Mouse (Mus musculus) stomach, embryonic 16.5 days (tissue): ENCODE data around the gene Anxa3. TPM values are rescaled to one million over a fixed set of nuclear protein-coding genes. Genes with fewer than 3 reads are reported as not detected.

Source experiments
- ATAC-seq: fragments of 200-750 bp; cut with Nextera tagmentation; 2 replicates; pipeline ENCODE4 v1.8.0; 2017; ENCODE audit warnings: moderate number of reproducible peaks, moderate TSS enrichment; ENCODE audit not compliant: insufficient read depth, low FRiP score
- H3K27ac ChIP-seq: fragments of 300-500 bp; sonication (generic); 2 replicates; pipeline ENCODE4 v1.5.1; 2014; ENCODE audit warnings: low read length
- H3K27me3 ChIP-seq: fragments of 300-500 bp; sonication (generic); 2 replicates; pipeline ENCODE4 v1.6.1; 2014; ENCODE audit warnings: low read length, control low read depth, mixed read lengths; ENCODE audit not compliant: control insufficient read depth, insufficient read depth
- H3K36me3 ChIP-seq: fragments of 300-500 bp; sonication (generic); 2 replicates; pipeline ENCODE4 v1.6.1; 2014; ENCODE audit warnings: low read length; ENCODE audit not compliant: control insufficient read depth, insufficient read depth
- H3K4me1 ChIP-seq: fragments of 300-500 bp; sonication (generic); 2 replicates; pipeline ENCODE4 v1.6.1; 2014; ENCODE audit warnings: low read length, control low read depth, mixed read lengths; ENCODE audit not compliant: control insufficient read depth, insufficient read depth
- H3K4me2 ChIP-seq: fragments of 300-500 bp; sonication (generic); 2 replicates; pipeline ENCODE4 v1.6.1; 2014; ENCODE audit warnings: low read depth, low read length, mixed read lengths
- H3K4me3 ChIP-seq: fragments of 300-500 bp; sonication (generic); replicated peaks from 2 replicates; pipeline ENCODE4 v1.5.1; 2014; ENCODE audit warnings: mild to moderate bottlenecking, low read length
- H3K9ac ChIP-seq: fragments of 300-500 bp; sonication (generic); 2 replicates; pipeline ENCODE4 v1.6.1; 2014; ENCODE audit warnings: low read length
- H3K9me3 ChIP-seq: fragments of 300-500 bp; sonication (generic); replicated peaks from 2 replicates; pipeline ENCODE4 v1.6.1; 2016; ENCODE audit warnings: low read length, control low read depth; ENCODE audit not compliant: control insufficient read depth
- WGBS: fragments of 180-500 bp; shearing (Covaris S2); extraction: QIAGEN DNeasy Blood & Tissue Kit; methylation state at CpG from one replicate; pipeline ENCODE4 v1.1.7; 2014; 5-methylcytosine and 5-hydroxymethylcytosine counted together
- polyA plus RNA-seq: library from polyadenylated mRNA; unstranded; fragments of >200 nt; fragmentation: Nextera tagmentation; extraction: Ambion mirVana; gene quantifications from 2 replicates; pipeline ENCODE4 v1.2.1, GENCODE M21; 2015

Anxa3 gene
- polyA plus RNA-seq, 1 experiment from 2014 or later = 92.1 TPM

DNA sequence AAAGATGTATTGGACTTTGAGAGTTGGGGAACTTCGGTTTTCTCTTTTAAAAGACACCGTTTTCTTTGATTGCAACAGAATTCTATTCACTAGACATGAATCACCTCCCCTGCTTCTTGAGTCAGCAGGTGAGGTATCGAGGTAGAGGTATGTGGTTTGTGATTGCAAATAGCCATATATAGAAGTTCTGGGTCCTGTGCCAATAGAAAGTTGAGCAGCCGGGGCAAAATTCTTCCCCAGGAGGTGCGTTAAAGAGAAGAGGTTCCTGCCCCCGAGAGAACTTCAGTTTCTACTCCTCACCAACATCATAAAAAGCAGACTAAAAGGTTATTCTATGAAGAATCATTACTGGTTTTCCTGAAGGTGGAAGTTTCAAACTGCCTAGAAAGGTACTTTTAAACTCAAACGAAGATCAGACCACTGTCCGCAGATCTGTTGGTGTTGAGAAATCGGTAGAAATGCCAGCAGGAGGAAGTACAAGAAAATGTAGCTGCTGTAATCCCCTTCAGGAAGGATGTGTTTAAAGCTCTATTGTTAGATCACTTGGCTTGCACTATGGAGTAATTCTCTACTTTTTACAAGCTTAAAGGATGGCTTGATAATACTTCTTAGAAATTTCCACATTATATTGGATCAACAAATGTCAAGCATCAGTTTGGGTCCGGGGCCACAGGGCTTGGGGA lies 955 bp downstream of the Anxa3 start:
- peak overlapping the region; percentile 70; the same call in 1 of the 2 replicates for H3K9ac ChIP-seq
- no peaks in the 10 kb centered on the region for H3K36me3 ChIP-seq
- H3K4me2 ChIP-seq = peak overlapping the region; percentile 76
- peak overlapping the region; percentile 72 for H3K27ac ChIP-seq
- peaks cover 5% of the 10 kb centered on the region for H3K4me1 ChIP-seq
- H3K9me3 ChIP-seq = no peaks in the 10 kb centered on the region
- H3K27me3 ChIP-seq = no peaks in the 10 kb centered on the region
- H3K4me3 ChIP-seq = peak overlapping the region; percentile 59
- WGBS = 27% methylated on average over 10 of the region's 10 CpGs
- no peak for ATAC-seq

GRCm38 (mm10) chr5:96795752-96796151 lies 2.6 kb downstream of the Anxa3 start:
- no peaks in the 10 kb centered on the region for H3K36me3 ChIP-seq
- H3K4me2 ChIP-seq = no peak overlapping the region
- WGBS = 81% methylated on average over 1 of the region's 1 CpGs
- H3K9me3 ChIP-seq = no peaks in the 10 kb centered on the region
- no peak for ATAC-seq
- H3K27me3 ChIP-seq = no peaks in the 10 kb centered on the region
- H3K4me3 ChIP-seq = no peak overlapping the region
- H3K9ac ChIP-seq = no peak overlapping the region
- peaks cover 5% of the 10 kb centered on the region for H3K4me1 ChIP-seq
- no peak overlapping the region for H3K27ac ChIP-seq

DNA sequence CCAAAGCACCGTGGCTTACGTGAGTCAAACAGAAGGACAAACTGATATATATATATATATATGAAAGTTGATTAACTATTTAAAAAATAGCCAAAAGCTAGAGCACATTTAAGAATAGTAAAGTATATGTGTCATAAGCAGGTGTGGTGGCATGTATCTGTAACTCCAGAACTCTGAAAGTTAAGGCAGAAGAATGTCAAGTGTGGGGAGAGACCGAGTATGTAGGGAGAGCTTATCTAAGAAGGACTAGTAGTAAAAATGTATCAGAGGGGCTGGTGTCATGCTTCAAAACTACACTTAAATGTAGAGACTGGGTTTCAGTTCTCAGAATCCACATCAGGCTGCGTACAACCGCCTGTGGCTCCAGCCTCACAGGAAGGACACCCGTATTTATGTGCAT lies 4.3 kb downstream of the Anxa3 start:
- Histone ChIP-seq H3K36me3 (no peaks in the 10 kb centered on the region), H3K27ac (no peak overlapping the region), H3K4me3 (no peak overlapping the region), H3K9ac (no peak overlapping the region), H3K27me3 (no peaks in the 10 kb centered on the region), H3K4me2 (no peak overlapping the region), H3K4me1 (peaks cover 10% of the 10 kb centered on the region), H3K9me3 (no peaks in the 10 kb centered on the region)
- 90% methylated on average over 6 of the region's 6 CpGs for WGBS
- no peak for ATAC-seq

- Histone ChIP-seq H3K9me3 (no peaks in the 10 kb centered on the region), H3K36me3 (no peaks in the 10 kb centered on the region), H3K27me3 (no peaks in the 10 kb centered on the region), H3K4me1 (peaks cover 8% of the 10 kb centered on the region), H3K9ac (no peak overlapping the region), H3K4me2 (no peak overlapping the region), H3K4me3 (no peak overlapping the region), H3K27ac (no peak overlapping the region)
- ATAC-seq = no peak
- 93% methylated on average over 9 of the region's 9 CpGs for WGBS
Measured at GRCm38 (mm10) chr5:96799165-96799564, 6.0 kb downstream of the Anxa3 start.

GRCm38 (mm10) chr5:96799969-96800368 lies 6.8 kb downstream of the Anxa3 start:
- H3K36me3 ChIP-seq = no peaks in the 10 kb centered on the region
- H3K4me1 ChIP-seq = peaks cover 8% of the 10 kb centered on the region
- no peak overlapping the region for H3K4me3 ChIP-seq
- no peaks in the 10 kb centered on the region for H3K9me3 ChIP-seq
- H3K27ac ChIP-seq = no peak overlapping the region
- ATAC-seq = no peak
- 77% methylated on average over 9 of the region's 9 CpGs for WGBS
- no peak overlapping the region for H3K9ac ChIP-seq
- H3K4me2 ChIP-seq = no peak overlapping the region
- no peaks in the 10 kb centered on the region for H3K27me3 ChIP-seq

- Histone ChIP-seq H3K9me3 (no peaks in the 10 kb centered on the region), H3K4me3 (no peak overlapping the region), H3K9ac (no peak overlapping the region), H3K27ac (peak overlapping the region; percentile 43; the same call in 1 of the 2 replicates), H3K4me2 (no peak overlapping the region), H3K4me1 (peaks cover 8% of the 10 kb centered on the region), H3K36me3 (no peaks in the 10 kb centered on the region), H3K27me3 (no peaks in the 10 kb centered on the region)
- 25% methylated on average over 7 of the region's 7 CpGs for WGBS
- peak; percentile 51; the same call in 1 of the 2 replicates for ATAC-seq
Measured at GRCm38 (mm10) chr5:96802185-96802584, 9.0 kb downstream of the Anxa3 start.

DNA sequence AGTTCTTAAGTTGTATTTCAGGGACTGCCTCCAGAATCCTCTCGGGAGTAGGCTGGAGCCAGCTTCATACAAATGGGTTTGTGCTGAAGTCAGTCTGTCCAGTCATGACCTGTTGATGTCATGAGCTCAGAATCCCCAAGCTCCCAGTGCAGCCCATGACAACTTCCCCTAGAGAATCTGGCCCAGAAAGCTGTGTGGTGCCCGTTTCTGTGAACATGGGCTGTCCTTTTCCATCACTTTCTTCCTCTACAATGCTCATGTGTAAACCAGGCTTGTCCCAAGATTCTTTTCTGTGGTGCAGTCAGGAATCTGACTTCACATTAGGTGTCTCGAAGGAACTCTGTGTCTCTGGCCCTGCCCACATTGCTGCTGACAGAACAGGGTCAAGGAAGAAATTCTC lies 10.0 kb downstream of the Anxa3 start:
- Histone ChIP-seq H3K27ac (0 out of 2 replicates have a peak overlapping the region, but pooled peaks have one; percentile 3), H3K9me3 (no peaks in the 10 kb centered on the region), H3K27me3 (no peaks in the 10 kb centered on the region), H3K4me2 (no peak overlapping the region), H3K36me3 (no peaks in the 10 kb centered on the region), H3K9ac (no peak overlapping the region), H3K4me3 (no peak overlapping the region), H3K4me1 (peaks cover 8% of the 10 kb centered on the region)
- 34% methylated on average over 3 of the region's 3 CpGs for WGBS
- ATAC-seq = no peak

- Histone ChIP-seq H3K36me3 (no peaks in the 10 kb centered on the region), H3K4me1 (peaks cover 8% of the 10 kb centered on the region), H3K27ac (0 out of 2 replicates have a peak overlapping the region, but pooled peaks have one; percentile 9), H3K9ac (no peak overlapping the region), H3K9me3 (no peaks in the 10 kb centered on the region), H3K27me3 (no peaks in the 10 kb centered on the region), H3K4me3 (no peak overlapping the region), H3K4me2 (no peak overlapping the region)
- 59% methylated on average over 4 of the region's 4 CpGs for WGBS
- 0 out of 2 replicates have a peak, but pooled peaks have one; percentile 14 for ATAC-seq
Measured at GRCm38 (mm10) chr5:96804304-96804703, 11.2 kb downstream of the Anxa3 start.

- H3K27ac ChIP-seq = 0 out of 2 replicates have a peak overlapping the region, but pooled peaks have one; percentile 9
- WGBS = 74% methylated on average over 3 of the region's 3 CpGs
- no peak overlapping the region for H3K4me2 ChIP-seq
- no peaks in the 10 kb centered on the region for H3K9me3 ChIP-seq
- H3K36me3 ChIP-seq = no peaks in the 10 kb centered on the region
- no peak overlapping the region for H3K4me3 ChIP-seq
- no peaks in the 10 kb centered on the region for H3K27me3 ChIP-seq
- no peak for ATAC-seq
- H3K9ac ChIP-seq = no peak overlapping the region
- H3K4me1 ChIP-seq = peaks cover 8% of the 10 kb centered on the region
Measured at GRCm38 (mm10) chr5:96804813-96805212, 11.7 kb downstream of the Anxa3 start.
